Mouse (Mus musculus) olfactory bulb, adult 2 months (tissue): ENCODE measurements around the gene Enox1.

Experiments
- CTCF ChIP-seq: fragments of 200-500 bp; IDR thresholded peaks from 2 replicates; pipeline ENCODE4 v1.5.1; 2012; ENCODE audit warnings: low read depth, mild to moderate bottlenecking, low read length, moderate library complexity; ENCODE audit not compliant: insufficient read depth
- POLR2A ChIP-seq: fragments of 200-500 bp; IDR thresholded peaks from 2 replicates; pipeline ENCODE4 v1.6.1; 2012; ENCODE audit warnings: mild to moderate bottlenecking, low read depth, low read length, moderate library complexity; ENCODE audit not compliant: insufficient read depth

- TF ChIP-seq CTCF (no peak), POLR2A (no peak)
Measured at GRCm38 (mm10) chr14:77159397-77159796, 2.8 kb downstream of the Enox1 start.
